In the genomic region with DNA sequence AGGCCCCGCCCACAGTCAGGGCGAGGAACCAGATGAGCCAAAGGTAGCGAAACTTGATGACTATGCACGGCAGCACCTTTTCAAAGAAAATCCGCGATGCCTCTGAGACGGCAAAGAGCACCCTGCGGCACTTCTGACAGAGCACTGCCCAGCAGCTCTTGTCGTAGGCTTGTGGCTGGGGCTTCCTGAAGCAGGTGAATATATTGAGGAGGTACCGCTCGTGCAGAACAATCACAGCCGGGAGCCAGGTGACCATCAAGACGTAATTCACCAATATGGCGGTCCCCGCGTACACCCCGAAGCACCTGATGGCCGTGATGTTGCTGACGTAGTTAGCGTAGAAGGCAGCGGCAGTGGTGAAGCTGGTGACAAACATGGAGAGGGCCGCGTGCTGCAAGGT, we compare ENCODE assay signal across 22 mouse cellular contexts.
"Had no signal": no experiment of that assay in that cellular context is flagged by ENCODE, and none has a peak within 500 bp of the region (broad histone marks: within the 10 kb centered on the region; RNA-seq: fewer than 3 reads in every experiment).

No protein-coding gene starts in this region.

- H3K4me3 ChIP-seq: lung, embryonic 15.5 days; myocyte; neural tube, embryonic 13.5 days; neural tube, embryonic 15.5 days had no signal

- H3K9me3 ChIP-seq: lung, embryonic 15.5 days; neural tube, embryonic 15.5 days had no signal

- H3K4me2 ChIP-seq: lung, embryonic 15.5 days; midbrain, embryonic 11.5 days; neural tube, embryonic 13.5 days; neural tube, embryonic 15.5 days had no signal

- H3K27me3 ChIP-seq: lung, embryonic 15.5 days; megakaryocyte, embryonic 14.5 days; neural tube, embryonic 13.5 days; neural tube, embryonic 15.5 days had no signal

- H3K9ac ChIP-seq: liver, postnatal 0 days; lung, embryonic 15.5 days; neural tube, embryonic 13.5 days; neural tube, embryonic 15.5 days had no signal

- ATAC-seq: liver, postnatal 0 days; lung, postnatal 0 days; midbrain, embryonic 16.5 days had no signal

- H3K4me1 ChIP-seq: lung, embryonic 15.5 days; neural tube, embryonic 13.5 days had no signal

- DNase-seq: liver, postnatal 0 days; lung, adult 2 months; lung, postnatal 14 days; lung, postnatal 36 days; midbrain, embryonic 14.5 days; retina, postnatal 1 day; right cerebral cortex, adult 18-20 months; right cerebral cortex, postnatal 25 days; right cerebral cortex, postnatal 4 days; spleen, adult 18-20 months; thymus, adult 18-20 months; thymus, postnatal 14 days; thymus, postnatal 36 days had no signal

- H3K27ac ChIP-seq: lung, embryonic 15.5 days; macrophage; neural tube, embryonic 13.5 days; neural tube, embryonic 15.5 days had no signal
